Mouse (Mus musculus): ENCODE results near the gene Aaed1.

Aaed1 gene

GRCm38 (mm10) chr13:64250363-64250762, 62.1 kb downstream of the Aaed1 start:
- peak in 1 of 2 experiments; percentile 27 for DNase-seq (ENCODE audit: low spot score in 2 of 2)

- peak; percentile 85 to 86 for DNase-seq (ENCODE audit: low spot score in 2 of 2)
These were observed 63.6 kb downstream of the Aaed1 start for GRCm38 (mm10) chr13:64248775-64249524.

GRCm38 (mm10) chr13:64248161-64248774, 64.2 kb downstream of the Aaed1 start:
- peak; percentile 74 to 78 for DNase-seq (ENCODE audit: low spot score in 2 of 2)

- no peak for DNase-seq (ENCODE audit: low spot score in 2 of 2)
These were observed 66.4 kb downstream of the Aaed1 start for GRCm38 (mm10) chr13:64246106-64246505.

- no peak for DNase-seq (ENCODE audit: low spot score in 2 of 2)
These were observed 67.7 kb downstream of the Aaed1 start for GRCm38 (mm10) chr13:64244685-64245261.

GRCm38 (mm10) chr13:64242721-64243120, 69.8 kb downstream of the Aaed1 start:
- DNase-seq (ENCODE audit: low spot score in 2 of 2): no peak

GRCm38 (mm10) chr13:64240626-64241025, 71.9 kb downstream of the Aaed1 start:
- no peak for DNase-seq (ENCODE audit: low spot score in 2 of 2)

GRCm38 (mm10) chr13:64237681-64238157, 74.8 kb downstream of the Aaed1 start:
- DNase-seq (ENCODE audit: low spot score in 2 of 2): no peak

GRCm38 (mm10) chr13:64237000-64237680, 75.4 kb downstream of the Aaed1 start:
- DNase-seq (ENCODE audit: low spot score in 2 of 2): no peak

GRCm38 (mm10) chr13:64235777-64236176, 76.7 kb downstream of the Aaed1 start:
- no peak for DNase-seq (ENCODE audit: low spot score in 2 of 2)

- DNase-seq (ENCODE audit: low spot score in 2 of 2): no peak
These were observed 77.3 kb downstream of the Aaed1 start for GRCm38 (mm10) chr13:64235062-64235715.

- no peak for DNase-seq (ENCODE audit: low spot score in 2 of 2)
These were observed 79.4 kb downstream of the Aaed1 start for GRCm38 (mm10) chr13:64233139-64233538.

GRCm38 (mm10) chr13:64226725-64227124, 85.8 kb downstream of the Aaed1 start:
- no peak for DNase-seq (ENCODE audit: low spot score in 2 of 2)

GRCm38 (mm10) chr13:64225738-64226137, 86.8 kb downstream of the Aaed1 start:
- DNase-seq (ENCODE audit: low spot score in 2 of 2): no peak

All from spleen, postnatal 36 days (tissue).